Mouse (Mus musculus): Measurements from ENCODE around the gene Olfr620. TPM values are rescaled to one million over a fixed set of nuclear protein-coding genes. Genes with fewer than 3 reads are reported as not detected.

The Olfr620 gene
- polyA plus RNA-seq (2015; fragmentation: Nextera tagmentation; extraction: Ambion mirVana), result not detected in 2 replicates

- ATAC-seq, result no peak
- DNase-seq, result no peak
- Histone ChIP-seq H3K9me3 (ENCODE audit: low read length) (no peaks in the 10 kb centered on the region), H3K4me2 (ENCODE audit: low read depth, low read length) (no peak within 1 kb of the TSS), H3K27me3 (ENCODE audit: insufficient read depth, low read length) (no peaks in the 10 kb centered on the region), H3K4me3 (ENCODE audit: low read depth, low read length) (no peak within 1 kb of the TSS), H3K4me1 (ENCODE audit: insufficient read depth) (no peaks in the 10 kb centered on the region), H3K27ac (ENCODE audit: low read depth) (no peak within 1 kb of the TSS), H3K36me3 (replicated peaks; ENCODE audit: insufficient read depth, low read length) (no peaks in the 10 kb centered on the region), H3K9ac (replicated peaks) (no peak within 1 kb of the TSS)
- TF ChIP-seq CTCF (IDR thresholded peaks at IDR 0.05; ENCODE audit: low read depth), result no peak
- 60% methylated on average over 2 of the region's 2 CpGs for WGBS (ENCODE audit: insufficient replicate concordance)
Observed at GRCm38 (mm10) chr7:103612434-103612833, at the start of gene Olfr620. Gene Olfr620, minus strand, starts transcription at chr7:103612534.

- Histone ChIP-seq H3K4me2 (ENCODE audit: low read depth, low read length) (no peak overlapping the region), H3K4me1 (ENCODE audit: insufficient read depth) (no peaks in the 10 kb centered on the region), H3K9me3 (ENCODE audit: low read length) (no peaks in the 10 kb centered on the region), H3K9ac (replicated peaks) (no peak overlapping the region), H3K27me3 (ENCODE audit: insufficient read depth, low read length) (no peaks in the 10 kb centered on the region), H3K36me3 (replicated peaks; ENCODE audit: insufficient read depth, low read length) (no peaks in the 10 kb centered on the region), H3K27ac (ENCODE audit: low read depth) (no peak overlapping the region), H3K4me3 (ENCODE audit: low read depth, low read length) (no peak overlapping the region)
- DNase-seq, result no peak
- ATAC-seq, result no peak
- TF ChIP-seq CTCF (IDR thresholded peaks at IDR 0.05; ENCODE audit: low read depth), result no peak
- TF ChIP-seq EP300 (IDR thresholded peaks at IDR 0.05; ENCODE audit: low read depth), result no peak
- 79% methylated on average over 4 of the region's 4 CpGs for WGBS (ENCODE audit: insufficient replicate concordance)
Observed at GRCm38 (mm10) chr7:103644070-103644469, 31.7 kb upstream of the Olfr620 start.

- H3K9ac ChIP-seq (replicated peaks), result no peak within 1 kb of the TSS
- TF ChIP-seq CTCF (IDR thresholded peaks at IDR 0.05; ENCODE audit: low read depth) (no peak), EP300 (IDR thresholded peaks at IDR 0.05; ENCODE audit: low read depth) (no peak)
- no peaks in the 10 kb centered on the region for H3K4me1 ChIP-seq (ENCODE audit: insufficient read depth)
- H3K4me3 ChIP-seq (ENCODE audit: low read depth, low read length), result no peak within 1 kb of the TSS
- no peak within 1 kb of the TSS for H3K4me2 ChIP-seq (ENCODE audit: low read depth, low read length)
- DNase-seq (no peak), ATAC-seq (no peak)
- no peaks in the 10 kb centered on the region for H3K36me3 ChIP-seq (replicated peaks; ENCODE audit: insufficient read depth, low read length)
- 68% methylated on average over 1 of the region's 1 CpGs for WGBS (ENCODE audit: insufficient replicate concordance)
- H3K9me3 ChIP-seq (ENCODE audit: low read length), result no peaks in the 10 kb centered on the region
- no peaks in the 10 kb centered on the region for H3K27me3 ChIP-seq (ENCODE audit: insufficient read depth, low read length)
- H3K27ac ChIP-seq (ENCODE audit: low read depth), result no peak within 1 kb of the TSS
Observed at GRCm38 (mm10) chr7:103642602-103643001, 30.3 kb upstream of the Olfr620 start, which contains the start of gene Olfr622. Gene Olfr622, minus strand, starts transcription at chr7:103642702.

GRCm38 (mm10) chr7:103636795-103637194 lies 24.5 kb upstream of the Olfr620 start:
- ATAC-seq (peak; percentile 57; the same call in 1 of the 2 replicates), DNase-seq (no peak)
- Histone ChIP-seq H3K9me3 (ENCODE audit: low read length) (no peaks in the 10 kb centered on the region), H3K9ac (replicated peaks) (no peak overlapping the region), H3K27ac (ENCODE audit: low read depth) (no peak overlapping the region), H3K27me3 (ENCODE audit: insufficient read depth, low read length) (no peaks in the 10 kb centered on the region), H3K4me3 (ENCODE audit: low read depth, low read length) (no peak overlapping the region), H3K36me3 (replicated peaks; ENCODE audit: insufficient read depth, low read length) (no peaks in the 10 kb centered on the region), H3K4me1 (ENCODE audit: insufficient read depth) (no peaks in the 10 kb centered on the region), H3K4me2 (ENCODE audit: low read depth, low read length) (no peak overlapping the region)
- TF ChIP-seq CTCF (IDR thresholded peaks at IDR 0.05; ENCODE audit: low read depth), result no peak
- TF ChIP-seq EP300 (IDR thresholded peaks at IDR 0.05; ENCODE audit: low read depth), result no peak

GRCm38 (mm10) chr7:103607425-103607824 lies 4.9 kb downstream of the Olfr620 start:
- ATAC-seq, result no peak
- no peaks in the 10 kb centered on the region for H3K4me1 ChIP-seq (ENCODE audit: insufficient read depth)
- H3K9ac ChIP-seq (replicated peaks), result no peak overlapping the region
- TF ChIP-seq EP300 (IDR thresholded peaks at IDR 0.05; ENCODE audit: low read depth), result no peak
- TF ChIP-seq CTCF (IDR thresholded peaks at IDR 0.05; ENCODE audit: low read depth), result no peak
- H3K27ac ChIP-seq (ENCODE audit: low read depth), result no peak overlapping the region
- no peaks in the 10 kb centered on the region for H3K9me3 ChIP-seq (ENCODE audit: low read length)
- no peaks in the 10 kb centered on the region for H3K27me3 ChIP-seq (ENCODE audit: insufficient read depth, low read length)
- H3K4me3 ChIP-seq (ENCODE audit: low read depth, low read length), result no peak overlapping the region
- no peak overlapping the region for H3K4me2 ChIP-seq (ENCODE audit: low read depth, low read length)
- 34% methylated on average over 2 of the region's 2 CpGs for WGBS (ENCODE audit: insufficient replicate concordance)
- H3K36me3 ChIP-seq (replicated peaks; ENCODE audit: insufficient read depth, low read length), result no peaks in the 10 kb centered on the region
- DNase-seq, result no peak

GRCm38 (mm10) chr7:103600275-103600674 lies 12.1 kb downstream of the Olfr620 start, which contains the start of gene Olfr619:
Gene Olfr619, plus strand, starts transcription at chr7:103600575.
- Histone ChIP-seq H3K36me3 (replicated peaks; ENCODE audit: insufficient read depth, low read length) (no peaks in the 10 kb centered on the region), H3K9ac (replicated peaks) (no peak within 1 kb of the TSS), H3K27me3 (ENCODE audit: insufficient read depth, low read length) (no peaks in the 10 kb centered on the region), H3K27ac (ENCODE audit: low read depth) (no peak within 1 kb of the TSS), H3K4me1 (ENCODE audit: insufficient read depth) (no peaks in the 10 kb centered on the region), H3K4me2 (ENCODE audit: low read depth, low read length) (no peak within 1 kb of the TSS), H3K9me3 (ENCODE audit: low read length) (no peaks in the 10 kb centered on the region), H3K4me3 (ENCODE audit: low read depth, low read length) (no peak within 1 kb of the TSS)
- ATAC-seq (no peak), DNase-seq (no peak)
- TF ChIP-seq CTCF (IDR thresholded peaks at IDR 0.05; ENCODE audit: low read depth), result no peak
- no peak for TF ChIP-seq EP300 (IDR thresholded peaks at IDR 0.05; ENCODE audit: low read depth)

GRCm38 (mm10) chr7:103589803-103590202 lies 22.5 kb downstream of the Olfr620 start, which contains the start of gene Olfr618:
Gene Olfr618, plus strand, starts transcription at chr7:103590103.
- DNase-seq, result no peak
- Histone ChIP-seq H3K4me3 (ENCODE audit: low read depth, low read length) (no peak within 1 kb of the TSS), H3K9ac (replicated peaks) (no peak within 1 kb of the TSS), H3K4me1 (ENCODE audit: insufficient read depth) (no peaks in the 10 kb centered on the region), H3K4me2 (ENCODE audit: low read depth, low read length) (no peak within 1 kb of the TSS), H3K27ac (ENCODE audit: low read depth) (no peak within 1 kb of the TSS), H3K27me3 (ENCODE audit: insufficient read depth, low read length) (no peaks in the 10 kb centered on the region), H3K9me3 (ENCODE audit: low read length) (no peaks in the 10 kb centered on the region), H3K36me3 (replicated peaks; ENCODE audit: insufficient read depth, low read length) (no peaks in the 10 kb centered on the region)
- no peak for ATAC-seq
- 52% methylated on average over 2 of the region's 2 CpGs for WGBS (ENCODE audit: insufficient replicate concordance)
- TF ChIP-seq CTCF (IDR thresholded peaks at IDR 0.05; ENCODE audit: low read depth) (no peak), EP300 (IDR thresholded peaks at IDR 0.05; ENCODE audit: low read depth) (no peak)

Measured in liver, postnatal 0 days (tissue).